Mouse (Mus musculus) stomach, postnatal 0 days (tissue): ENCODE measurements around the gene Abcg1. TPM values are rescaled to one million over a fixed set of nuclear protein-coding genes. Genes with fewer than 3 reads are reported as not detected.

Source experiments
- ATAC-seq: fragments of 200-750 bp; cut with Nextera tagmentation; 2 replicates; pipeline ENCODE4 v1.8.0; 2017; ENCODE audit not compliant: low FRiP score, low TSS enrichment
- DNase-seq: peaks from one replicate; pipeline ENCODE4 v3.0.0-alpha.2; 2016; ENCODE audit warnings: low spot score
- H3K27ac ChIP-seq: fragments of 300-500 bp; sonication (generic); replicated peaks from 2 replicates; pipeline ENCODE4 v1.5.1; 2014; ENCODE audit warnings: mild to moderate bottlenecking, control low read depth
- H3K27me3 ChIP-seq: fragments of 300-500 bp; sonication (generic); 2 replicates; pipeline ENCODE4 v1.6.1; 2014; ENCODE audit warnings: low read length; ENCODE audit not compliant: control insufficient read depth, insufficient read depth
- H3K36me3 ChIP-seq: fragments of 300-500 bp; sonication (generic); 2 replicates; pipeline ENCODE4 v1.6.1; 2014; ENCODE audit warnings: low read length, mixed read lengths; ENCODE audit not compliant: control insufficient read depth, insufficient read depth
- H3K4me1 ChIP-seq: fragments of 300-500 bp; sonication (generic); replicated peaks from 2 replicates; pipeline ENCODE4 v1.6.1; 2014; ENCODE audit warnings: antibody characterized with exemption; ENCODE audit not compliant: control insufficient read depth, insufficient read depth
- H3K4me2 ChIP-seq: fragments of 300-500 bp; sonication (generic); replicated peaks from 2 replicates; pipeline ENCODE4 v1.6.1; 2014; ENCODE audit warnings: low read depth, mild to moderate bottlenecking, control low read depth, moderate library complexity
- H3K4me3 ChIP-seq: fragments of 300-500 bp; sonication (generic); 2 replicates; pipeline ENCODE4 v1.5.1; 2014; ENCODE audit warnings: low read depth, low read length, control low read depth
- H3K9ac ChIP-seq: fragments of 300-500 bp; sonication (generic); 2 replicates; pipeline ENCODE4 v1.6.1; 2014; ENCODE audit warnings: mild to moderate bottlenecking, low read length, control low read depth, mixed read lengths
- H3K9me3 ChIP-seq: fragments of 300-500 bp; sonication (generic); 2 replicates; pipeline ENCODE4 v1.6.1; 2016; ENCODE audit warnings: low read length; ENCODE audit not compliant: control insufficient read depth
- CTCF ChIP-seq: IDR thresholded peaks from 2 replicates; pipeline ENCODE4 v1.5.1; 2016; ENCODE audit warnings: antibody characterized with exemption, low read depth, mild to moderate bottlenecking, moderate library complexity
- EP300 ChIP-seq: optimal IDR thresholded peaks from 2 replicates; pipeline ENCODE3; 2016; ENCODE audit warnings: antibody characterized with exemption
- WGBS: fragments of 180-500 bp; shearing (Covaris S2); extraction: QIAGEN DNeasy Blood & Tissue Kit; methylation state at CpG from one replicate; pipeline ENCODE4 v1.1.7; 2014; 5-methylcytosine and 5-hydroxymethylcytosine counted together
- polyA plus RNA-seq: library from polyadenylated mRNA; unstranded; fragments of >200 nt; fragmentation: Nextera tagmentation; extraction: Ambion mirVana; gene quantifications from 2 replicates; pipeline ENCODE4 v1.2.1, GENCODE M21; 2015

Abcg1 gene
- polyA plus RNA-seq, 1 experiment from 2014 or later, result 11.1 TPM

- ATAC-seq, result no peak
These were observed 55.8 kb downstream of the Abcg1 start for GRCm38 (mm10) chr17:31113191-31113856.

GRCm38 (mm10) chr17:31116063-31116462, 58.6 kb downstream of the Abcg1 start:
- no peaks in the 10 kb centered on the region for H3K27me3 ChIP-seq
- H3K36me3 ChIP-seq, result no peaks in the 10 kb centered on the region
- WGBS, result 46% methylated on average over 6 of the region's 6 CpGs
- ATAC-seq (no peak), DNase-seq (no peak)
- no peak overlapping the region for H3K4me3 ChIP-seq
- no peaks in the 10 kb centered on the region for H3K9me3 ChIP-seq
- H3K4me2 ChIP-seq, result no peak overlapping the region
- TF ChIP-seq EP300 (no peak), CTCF (no peak)
- H3K9ac ChIP-seq, result no peak overlapping the region
- H3K27ac ChIP-seq, result no peak overlapping the region
- no peaks in the 10 kb centered on the region for H3K4me1 ChIP-seq

More at GRCm38 (mm10) chr17:31113191-31113856, 55.8 kb downstream of the Abcg1 start:
- TF ChIP-seq CTCF (no peak), EP300 (no peak)
- no peak overlapping the region for H3K4me3 ChIP-seq
- H3K27ac ChIP-seq, result no peak overlapping the region
- H3K4me2 ChIP-seq, result no peak overlapping the region
- no peaks in the 10 kb centered on the region for H3K27me3 ChIP-seq
- H3K9ac ChIP-seq, result no peak overlapping the region
- H3K9me3 ChIP-seq, result no peaks in the 10 kb centered on the region
- no peaks in the 10 kb centered on the region for H3K4me1 ChIP-seq
- WGBS, result 63% methylated on average over 9 of the region's 9 CpGs
- H3K36me3 ChIP-seq, result no peaks in the 10 kb centered on the region
- no peak for DNase-seq

GRCm38 (mm10) chr17:31117946-31118345, 60.5 kb downstream of the Abcg1 start:
- H3K27me3 ChIP-seq, result no peaks in the 10 kb centered on the region
- H3K4me1 ChIP-seq, result no peaks in the 10 kb centered on the region
- no peak overlapping the region for H3K4me2 ChIP-seq
- no peak overlapping the region for H3K27ac ChIP-seq
- WGBS, result 80% methylated on average over 5 of the region's 5 CpGs
- DNase-seq (no peak), ATAC-seq (no peak)
- H3K36me3 ChIP-seq, result no peaks in the 10 kb centered on the region
- no peak overlapping the region for H3K4me3 ChIP-seq
- TF ChIP-seq EP300 (no peak), CTCF (no peak)
- H3K9me3 ChIP-seq, result no peaks in the 10 kb centered on the region
- no peak overlapping the region for H3K9ac ChIP-seq

- peak; percentile 50; the same call in 1 of the 2 replicates for ATAC-seq
- no peak overlapping the region for H3K4me2 ChIP-seq
- peak; percentile 81 for DNase-seq
- no peaks in the 10 kb centered on the region for H3K9me3 ChIP-seq
- H3K4me3 ChIP-seq, result no peak overlapping the region
- no peak for TF ChIP-seq EP300
- peak; percentile 97 for TF ChIP-seq CTCF
- WGBS, result 7% methylated on average over 7 of the region's 7 CpGs
- no peak overlapping the region for H3K27ac ChIP-seq
- H3K36me3 ChIP-seq, result no peaks in the 10 kb centered on the region
- no peaks in the 10 kb centered on the region for H3K27me3 ChIP-seq
- H3K4me1 ChIP-seq, result no peaks in the 10 kb centered on the region
- H3K9ac ChIP-seq, result no peak overlapping the region
These were observed 62.0 kb downstream of the Abcg1 start for GRCm38 (mm10) chr17:31119429-31119828.

- Histone ChIP-seq H3K36me3 (no peaks in the 10 kb centered on the region), H3K27me3 (no peaks in the 10 kb centered on the region), H3K27ac (no peak overlapping the region), H3K4me2 (no peak overlapping the region), H3K4me3 (no peak overlapping the region), H3K9me3 (no peaks in the 10 kb centered on the region), H3K4me1 (no peaks in the 10 kb centered on the region), H3K9ac (no peak overlapping the region)
- peak; percentile 70 for DNase-seq
- ATAC-seq, result no peak
- no peak for TF ChIP-seq EP300
- peak; percentile 89 for TF ChIP-seq CTCF
- WGBS, result 7% methylated on average over 8 of the region's 8 CpGs
These were observed 64.5 kb downstream of the Abcg1 start for GRCm38 (mm10) chr17:31121975-31122374.

- Histone ChIP-seq H3K4me1 (no peaks in the 10 kb centered on the region), H3K27ac (no peak overlapping the region), H3K9me3 (no peaks in the 10 kb centered on the region), H3K36me3 (no peaks in the 10 kb centered on the region), H3K4me3 (no peak overlapping the region), H3K9ac (no peak overlapping the region), H3K27me3 (no peaks in the 10 kb centered on the region), H3K4me2 (no peak overlapping the region)
- 40% methylated on average over 9 of the region's 9 CpGs for WGBS
- ATAC-seq, result peak; percentile 9; the same call in 1 of the 2 replicates
- no peak for DNase-seq
- TF ChIP-seq EP300, result no peak
- no peak for TF ChIP-seq CTCF
These were observed 68.2 kb downstream of the Abcg1 start for GRCm38 (mm10) chr17:31125548-31126266.
